9 mouse cellular contexts compared by ENCODE assay signal in the genomic region with DNA sequence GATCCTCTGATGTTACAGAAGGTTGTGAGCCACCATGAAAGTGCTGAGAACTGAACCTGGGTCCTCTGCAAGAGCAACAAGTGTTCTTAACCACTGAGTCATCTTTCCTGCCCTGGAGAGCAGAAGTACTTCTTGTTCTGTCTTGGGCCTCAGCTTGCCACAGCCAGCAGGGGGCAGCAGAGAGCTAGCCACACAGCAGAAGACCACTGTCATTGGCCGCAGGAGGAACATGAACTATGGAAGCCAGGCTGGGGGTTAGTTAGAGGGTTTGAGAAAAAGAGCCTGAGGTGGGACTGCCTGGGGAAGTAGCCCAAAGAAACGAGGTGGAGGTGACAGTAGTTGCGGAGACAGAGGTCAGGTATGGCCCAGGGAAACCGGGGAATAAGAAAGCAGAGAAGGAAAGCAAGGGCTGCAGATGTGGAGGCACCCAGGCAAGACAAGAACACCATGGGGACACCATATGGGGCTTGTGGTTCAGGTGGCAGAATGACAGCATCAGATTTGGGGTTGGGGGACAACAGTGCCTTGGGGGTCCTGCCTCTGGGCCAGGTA. TPM values are rescaled to one million over a fixed set of nuclear protein-coding genes. Genes with fewer than 3 reads are reported as not detected.
DNase-seq lines count a peak whose midpoint lies in the region; ATAC-seq and TF ChIP-seq lines count a peak whose summit lies in the region.
"Not testable (repeated sequence)": the region's sequence is repeated elsewhere in the genome, so short reads cannot be mapped to it uniquely, and the experiment has no call there.
"Had no signal": no experiment of that assay in that cellular context is flagged by ENCODE, and none has a peak within 500 bp of the region (broad histone marks: within the 10 kb centered on the region; RNA-seq: fewer than 3 reads in every experiment).

No protein-coding gene starts in this region.

- WGBS in embryonic facial prominence, embryonic 13.5 days = 25% methylated on average over 4 of the region's 4 CpGs
- 35% methylated on average over 3 of the region's 4 CpGs for WGBS in midbrain, embryonic 11.5 days
- WGBS in small intestine, adult 2 months = 34% methylated on average over 4 of the region's 4 CpGs

- peak; percentile 89 for DNase-seq in 416B (ENCODE audit: low read depth)
- DNase-seq in adrenal gland, postnatal 14 days = peak; percentile 69
- DNase-seq in heart, adult 18-20 months = peak; percentile 56 to 69
- peak; percentile 68 for DNase-seq in kidney, adult 11 months
- peak; percentile 68 to 70 for DNase-seq in left cerebral cortex, postnatal 25 days (ENCODE audit: low spot score in 2 of 2)
- peak; percentile 81 for DNase-seq in midbrain, embryonic 11.5 days (ENCODE audit: low spot score, missing footprints)

- H3K27ac ChIP-seq in embryonic facial prominence, embryonic 13.5 days; midbrain, embryonic 11.5 days (ENCODE audit: low read depth, low read length); small intestine, adult 2 months (ENCODE audit: insufficient read depth, low read depth, low read length): not testable (repeated sequence)

- peak; percentile 49; the same call in 1 of the 2 replicates for TF ChIP-seq CTCF in small intestine, adult 2 months (IDR thresholded peaks at IDR 0.05; ENCODE audit: extremely low read depth, insufficient read length, insufficient replicate concordance, low read depth, low read length)

- H3K9ac ChIP-seq in embryonic facial prominence, embryonic 13.5 days; midbrain, embryonic 11.5 days (ENCODE audit: low read length): not testable (repeated sequence)

- not testable (repeated sequence) for H3K27me3 ChIP-seq in embryonic facial prominence, embryonic 13.5 days; midbrain, embryonic 11.5 days (ENCODE audit: control insufficient read depth, insufficient read depth, low read length); small intestine, adult 2 months (ENCODE audit: control insufficient read depth, insufficient read depth, low read length)

- H3K4me1 ChIP-seq in embryonic facial prominence, embryonic 13.5 days; midbrain, embryonic 11.5 days (ENCODE audit: control insufficient read depth, insufficient read depth, low read length); small intestine, adult 2 months (ENCODE audit: control insufficient read depth, insufficient read depth, insufficient read length, low read length): not testable (repeated sequence)

- not testable (repeated sequence) for TF ChIP-seq POLR2A in small intestine, adult 2 months (IDR thresholded peaks at IDR 0.05; ENCODE audit: low read depth, low read length)

- intact Hi-C loops in left cerebral cortex, postnatal 25 days (cut with DNase I) = loop anchor here (10.0 kb wide), 1 partner anchor 198 kb away; no protein-coding TSS in a partner anchor

- H3K4me3 ChIP-seq in embryonic facial prominence, embryonic 13.5 days; midbrain, embryonic 11.5 days (ENCODE audit: low read depth, low read length); small intestine, adult 2 months (ENCODE audit: low read depth, low read length): not testable (repeated sequence)

- ATAC-seq in embryonic facial prominence, embryonic 13.5 days (ENCODE audit: insufficient number of reproducible peaks, insufficient read depth, low FRiP score, low TSS enrichment, low read depth) = 0 out of 2 replicates have a peak, but pooled peaks have one; percentile 35
- ATAC-seq in midbrain, embryonic 11.5 days (ENCODE audit: low FRiP score) = peak; percentile 56

- not testable (repeated sequence) for H3K4me2 ChIP-seq in embryonic facial prominence, embryonic 13.5 days; midbrain, embryonic 11.5 days

- not testable (repeated sequence) for H3K9me3 ChIP-seq in embryonic facial prominence, embryonic 13.5 days; midbrain, embryonic 11.5 days (ENCODE audit: control insufficient read depth, low read length)

- H3K36me3 ChIP-seq in embryonic facial prominence, embryonic 13.5 days; midbrain, embryonic 11.5 days (ENCODE audit: control insufficient read depth, insufficient read depth, low read length); small intestine, adult 2 months (ENCODE audit: control insufficient read depth, insufficient read depth, low read length): not testable (repeated sequence)

RNA-seq across cellular contexts. Expression of gene Sytl3, which starts 38.4 kb away (rescaled TPM):
- 0.85 and 1.5 TPM in 2 replicates for total RNA-seq in adrenal gland, postnatal 14 days (2021)
- polyA plus RNA-seq in embryonic facial prominence, embryonic 13.5 days (2015; fragmentation: Nextera tagmentation; extraction: Ambion mirVana) = 0.31 and 0.48 TPM in 2 replicates
- total RNA-seq in heart, adult 18-20 months (2021) = 1 to 10 TPM in 1 of 2 experiments, under 1 TPM in 1; 0.62 to 1.2 TPM
- under 1 TPM in 1 of 2 experiments, not detected in 1; 0.85 TPM for total RNA-seq in left cerebral cortex, postnatal 25 days (2021)
- polyA plus RNA-seq in midbrain, embryonic 11.5 days (2014; fragmentation: Nextera tagmentation; extraction: Ambion mirVana) = not detected in 2 replicates
- polyA plus RNA-seq in small intestine, adult 2 months (2012; rRNA removed) = 2.5 and 6.4 TPM in 2 replicates
- polyA plus RNA-seq: heart, embryonic 12.5 days had no signal

RNA-seq across cellular contexts. Expression of gene Dynlt1f, which starts 41.6 kb away (rescaled TPM):
- 105 and 109 TPM in 2 replicates for total RNA-seq in adrenal gland, postnatal 14 days (2021)
- 249 and 255 TPM in 2 replicates for polyA plus RNA-seq in embryonic facial prominence, embryonic 13.5 days (2015; fragmentation: Nextera tagmentation; extraction: Ambion mirVana)
- 10 to 100 TPM; 36.8 to 40.4 TPM for total RNA-seq in heart, adult 18-20 months (2021)
- total RNA-seq in left cerebral cortex, postnatal 25 days (2021) = 10 to 100 TPM; 37.0 to 42.8 TPM
- 302 and 308 TPM in 2 replicates for polyA plus RNA-seq in midbrain, embryonic 11.5 days (2014; fragmentation: Nextera tagmentation; extraction: Ambion mirVana)
- polyA plus RNA-seq in small intestine, adult 2 months (2012; rRNA removed) = 30.9 and 50.3 TPM in 2 replicates
